Mouse (Mus musculus): Measurements from ENCODE around the gene Sv2a.

Gene Sv2a

GRCm38 (mm10) chr3:96243921-96244572, 63.1 kb downstream of the Sv2a start:
- no peak for DNase-seq (ENCODE audit: low read depth, low spot score)

All from telencephalon, adult 2 months (tissue).